Mouse (Mus musculus) Patski (cell line): Measurements from ENCODE around the gene Rhoj. TPM values are rescaled to one million over a fixed set of nuclear protein-coding genes. Genes with fewer than 3 reads are reported as not detected.

Experiments used
- ATAC-seq: fragments of 100-300 bp; one replicate; pipeline ENCODE4 v1.8.0; 2021
- CTCF ChIA-PET: fragments of 350-600 bp; sonication (Branson Sonifier 250); formaldehyde crosslinking; loops from one replicate; lab custom pipeline; 2022; ENCODE audit warnings: inconsistent platforms; lab: Charles Lee
- POLR2A ChIA-PET: fragments of 350-600 bp; sonication (Branson Sonifier 250); formaldehyde crosslinking; loops from one replicate; lab custom pipeline; 2022; ENCODE audit warnings: antibody characterized with exemption, inconsistent platforms; lab: Charles Lee
- DNase-seq: peaks from one replicate; pipeline ENCODE4 v3.0.0-alpha.2; 2011; ENCODE audit warnings: low read depth, low spot score
- H3K27me3 ChIP-seq: fragments of 371-371 bp; one replicate; pipeline ENCODE4 v1.5.1; 2021
- CTCF ChIP-seq: fragments of 100-300 bp; IDR thresholded peaks from one replicate; pipeline ENCODE4 v1.5.1; 2021
- in situ Hi-C: fragments of 300-500 bp; cut with MboI; formaldehyde crosslinking; loops from 3 replicates; pipeline ENCODE4 v1.11.1; 2018; ENCODE audit warnings: low pct_unique_long_range_greater_than_20kb, mixed read lengths
- polyA plus RNA-seq: library from polyadenylated mRNA; unstranded; gene quantifications from one replicate; pipeline ENCODE4 v1.2.3, GENCODE M21; 2021

The Rhoj gene
- polyA plus RNA-seq, 1 experiment from 2014 or later = 0.24 TPM

- peaks cover 4% of the 10 kb centered on the region for H3K27me3 ChIP-seq
- POLR2A ChIA-PET = no interaction called here
- CTCF ChIA-PET = no interaction called here
- in situ Hi-C loops = no loop called here
- ATAC-seq (no peak), DNase-seq (no peak)
- no peak for TF ChIP-seq CTCF
Measured at GRCm38 (mm10) chr12:75368527-75368926, 60.4 kb downstream of the Rhoj start.

GRCm38 (mm10) chr12:75369418-75369851 lies 61.3 kb downstream of the Rhoj start:
- no peak for DNase-seq
- no peak for ATAC-seq
- CTCF ChIA-PET = no interaction called here
- in situ Hi-C loops = no loop called here
- H3K27me3 ChIP-seq = peaks cover 4% of the 10 kb centered on the region
- POLR2A ChIA-PET = no interaction called here
- TF ChIP-seq CTCF = no peak

GRCm38 (mm10) chr12:75374437-75374836 lies 66.3 kb downstream of the Rhoj start:
- no peak for TF ChIP-seq CTCF
- POLR2A ChIA-PET = no interaction called here
- no peak for ATAC-seq
- CTCF ChIA-PET = no interaction called here
- DNase-seq = no peak
- in situ Hi-C loops = no loop called here
- peaks cover 12% of the 10 kb centered on the region for H3K27me3 ChIP-seq

GRCm38 (mm10) chr12:75375060-75375459 lies 66.9 kb downstream of the Rhoj start:
- ChIA-PET POLR2A (no interaction called here), CTCF (no interaction called here)
- ATAC-seq = no peak
- no peak for DNase-seq
- H3K27me3 ChIP-seq = peaks cover 12% of the 10 kb centered on the region
- in situ Hi-C loops = no loop called here
- TF ChIP-seq CTCF = no peak

GRCm38 (mm10) chr12:75376126-75376525 lies 68.0 kb downstream of the Rhoj start:
- ATAC-seq (no peak), DNase-seq (no peak)
- ChIA-PET POLR2A (no interaction called here), CTCF (interaction anchor here (1.9 kb wide), 1 partner anchor 13 kb away, joined by 7 read pairs; no protein-coding TSS in a partner anchor)
- in situ Hi-C loops = no loop called here
- TF ChIP-seq CTCF = no peak
- peaks cover 12% of the 10 kb centered on the region for H3K27me3 ChIP-seq

GRCm38 (mm10) chr12:75386731-75387130 lies 78.6 kb downstream of the Rhoj start:
- TF ChIP-seq CTCF = no peak
- in situ Hi-C loops = no loop called here
- CTCF ChIA-PET = no interaction called here
- peaks cover 9% of the 10 kb centered on the region for H3K27me3 ChIP-seq
- DNase-seq (no peak), ATAC-seq (no peak)
- POLR2A ChIA-PET = interaction anchor here (1.2 kb wide), 1 partner anchor 8 kb away, joined by 3 read pairs; no protein-coding TSS in a partner anchor

- H3K27me3 ChIP-seq = peaks cover 10% of the 10 kb centered on the region
- in situ Hi-C loops = no loop called here
- CTCF ChIA-PET = no interaction called here
- DNase-seq = no peak
- no peak for ATAC-seq
- POLR2A ChIA-PET = interaction anchor here (1.2 kb wide), 1 partner anchor 9 kb away, joined by 3 read pairs; no protein-coding TSS in a partner anchor
- TF ChIP-seq CTCF = no peak
Measured at GRCm38 (mm10) chr12:75387156-75387555, 79.0 kb downstream of the Rhoj start.

- in situ Hi-C loops = no loop called here
- ATAC-seq (no peak), DNase-seq (no peak)
- TF ChIP-seq CTCF = no peak
- H3K27me3 ChIP-seq = peaks cover 12% of the 10 kb centered on the region
- CTCF ChIA-PET = interaction anchor here (2.0 kb wide), 1 partner anchor 16 kb away, joined by 5 read pairs; no protein-coding TSS in a partner anchor
- POLR2A ChIA-PET = interaction anchor here (1.2 kb wide), 1 partner anchor 9 kb away, joined by 3 read pairs; no protein-coding TSS in a partner anchor
Measured at GRCm38 (mm10) chr12:75387846-75388245, 79.7 kb downstream of the Rhoj start.

- TF ChIP-seq CTCF = no peak
- peaks cover 12% of the 10 kb centered on the region for H3K27me3 ChIP-seq
- CTCF ChIA-PET = interaction anchor here (1.1 to 2.0 kb wide), 2 partner anchors 16 to 1056 kb away, joined by 3 to 5 read pairs; no protein-coding TSS in a partner anchor
- POLR2A ChIA-PET = no interaction called here
- ATAC-seq (no peak), DNase-seq (no peak)
- in situ Hi-C loops = no loop called here
Measured at GRCm38 (mm10) chr12:75388521-75388920, 80.4 kb downstream of the Rhoj start.

- in situ Hi-C loops = loop anchor here (10.0 kb wide), 1 partner anchor 1055 kb away; no protein-coding TSS in a partner anchor
- H3K27me3 ChIP-seq = peaks cover 17% of the 10 kb centered on the region
- ChIA-PET CTCF (interaction anchor here (0.6 to 2.0 kb wide), 6 partner anchors 12 to 1187 kb away, joined by 3 to 7 read pairs (median 4); no protein-coding TSS in a partner anchor), POLR2A (no interaction called here)
- TF ChIP-seq CTCF = peak; percentile 73
- no peak for ATAC-seq
- DNase-seq = no peak
Measured at GRCm38 (mm10) chr12:75389308-75390135, 81.4 kb downstream of the Rhoj start.

GRCm38 (mm10) chr12:75391526-75391925 lies 83.4 kb downstream of the Rhoj start:
- ChIA-PET POLR2A (no interaction called here), CTCF (no interaction called here)
- peaks cover 18% of the 10 kb centered on the region for H3K27me3 ChIP-seq
- no peak for DNase-seq
- in situ Hi-C loops = loop anchor here (10.0 kb wide), 1 partner anchor 1057 kb away; no protein-coding TSS in a partner anchor
- ATAC-seq = no peak
- no peak for TF ChIP-seq CTCF
